Mouse (Mus musculus) CD4-positive helper T cell, adult 2 months (primary cell): ENCODE measurements at regions not wholly inside any gene's neighbourhood (a gene's known extent, or its start where the extent isn't known, plus 50 kb on each side); places are given as distances from the start of the nearest gene placed in this dataset.
A peak's percentile ranks its signal among the peaks of the same experiment; 100 is the strongest.

Experiments used
- DNase-seq: peaks from one replicate; pipeline ENCODE4 v3.0.0-alpha.2; 2012; ENCODE audit warnings: low read depth, missing footprints, low spot score

GRCm38 (mm10) chr14:94860191-94860590 is 969.7 kb upstream of the Pcdh9 start:
- no peak for DNase-seq

GRCm38 (mm10) chr14:94869011-94869410 is 978.5 kb upstream of the Pcdh9 start:
- no peak for DNase-seq

GRCm38 (mm10) chr14:94886054-94886453 is 995.0 kb upstream of the 4921530L21Rik start:
- DNase-seq = no peak

GRCm38 (mm10) chr14:94895261-94895769 is 985.7 kb upstream of the 4921530L21Rik start:
- DNase-seq = peak; percentile 4

- DNase-seq = no peak
Measured at GRCm38 (mm10) chr14:94898667-94899281, 982.3 kb upstream of the 4921530L21Rik start.

GRCm38 (mm10) chr14:94912326-94912725 is 968.7 kb upstream of the 4921530L21Rik start:
- DNase-seq = no peak

GRCm38 (mm10) chr14:94941416-94941815 is 939.6 kb upstream of the 4921530L21Rik start:
- no peak for DNase-seq
